Mouse (Mus musculus) liver, adult 10 weeks (tissue): ENCODE results near the gene Nat8l. TPM values are rescaled to one million over a fixed set of nuclear protein-coding genes. Genes with fewer than 3 reads are reported as not detected.

Experiments
- polyA plus RNA-seq: library from polyadenylated mRNA; stranded (reverse); fragments of 350-450 nt; fragmentation: Illumina TruSeq; extraction: RNeasy Lipid Tissue Mini Kit (QIAGEN cat#74804); gene quantifications from one replicate; pipeline ENCODE4 v1.2.3, GENCODE M21; 2014; ENCODE audit warnings: low read depth, low replicate concordance

Nat8l gene
- not detected for polyA plus RNA-seq

GRCm38 (mm10) chr5:33995843-33996693 lies at the start of gene Nat8l:
Gene Nat8l (plus strand): TSS chr5:33995984.

GRCm38 (mm10) chr5:33983309-33984121 lies 12.3 kb upstream of the Nat8l start, which contains the start of gene Gm1673:
Gene Gm1673 (plus strand): TSS chr5:33983433.

Other genes starting within 250 kb of the Nat8l start
- gene Letm1, start 213.2 kb upstream of the Nat8l start, polyA plus RNA-seq = 9.7 TPM
- gene Nsd2, start 175.3 kb upstream of the Nat8l start, polyA plus RNA-seq = 10.8 TPM
- gene Nelfa, start 59.6 kb upstream of the Nat8l start, polyA plus RNA-seq = 3.2 TPM
- not detected for gene Gm1673, start 12.6 kb upstream of the Nat8l start, polyA plus RNA-seq
- gene Poln, start 173.5 kb downstream of the Nat8l start, polyA plus RNA-seq = not detected
- 13.3 TPM for gene Haus3, start 173.5 kb downstream of the Nat8l start, polyA plus RNA-seq
- 9.6 TPM for gene Mxd4, start 191.7 kb downstream of the Nat8l start, polyA plus RNA-seq